Mouse (Mus musculus) adrenal gland, postnatal 4 days (tissue): ENCODE data around the gene Clec4f. TPM values are rescaled to one million over a fixed set of nuclear protein-coding genes. Genes with fewer than 3 reads are reported as not detected.

Experiments
- DNase-seq, 2 experiments: peaks; one replicate each; pipeline ENCODE4 v3.0.0; 2021 to 2022; ENCODE audit warnings: low spot score in 2 of 2, mixed read lengths in 2 of 2
- long read RNA-seq, 2 experiments: library from polyadenylated mRNA; stranded (forward); transcript quantifications; one replicate each; pipeline ENCODE4 v2.0.0; 2021
- total RNA-seq, 2 experiments: library from RNA; stranded (reverse); gene quantifications; 2 replicates each; pipeline ENCODE4 v1.2.3; 2021

The Clec4f gene
- total RNA-seq = 1 to 10 TPM in 1 of 2 experiments, under 1 TPM in 1; 0.22 to 6.4 TPM
- long read RNA-seq, experiment 1, transcript Clec4f-201 (7 exons, 2,471 nt) = major isoform, 11 of 11 reads
- long read RNA-seq, experiment 1, partial matches to known transcripts = 0 of 11 reads
- long read RNA-seq, experiment 1, other reads (novel, unspliced or antisense) = 0 of 11 reads
- long read RNA-seq, experiment 2 = 0 reads

DNA sequence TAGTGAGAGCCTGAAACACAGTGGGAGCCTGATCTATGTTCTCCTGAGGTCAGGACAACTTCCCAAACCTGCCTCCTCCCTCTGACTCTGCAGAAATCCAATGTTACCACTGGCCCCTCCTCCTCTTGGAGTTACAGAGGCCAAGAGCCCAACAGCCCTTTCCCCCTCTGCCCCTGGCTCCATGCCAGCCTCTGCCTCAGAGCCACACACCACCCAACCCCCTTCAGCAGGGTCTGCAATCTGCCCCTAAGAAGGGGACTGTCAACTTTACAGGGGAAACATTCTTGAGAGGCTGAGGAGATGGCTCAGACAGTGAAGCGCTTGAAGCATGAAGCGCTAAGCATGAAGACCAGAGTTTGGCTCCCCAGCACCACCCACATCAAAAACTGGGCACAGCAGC, at the start of gene Clec4f:
Clec4f (minus strand) TSS at position 101 of the 400 bp plus-strand sequence.
- no peak for DNase-seq

DNA sequence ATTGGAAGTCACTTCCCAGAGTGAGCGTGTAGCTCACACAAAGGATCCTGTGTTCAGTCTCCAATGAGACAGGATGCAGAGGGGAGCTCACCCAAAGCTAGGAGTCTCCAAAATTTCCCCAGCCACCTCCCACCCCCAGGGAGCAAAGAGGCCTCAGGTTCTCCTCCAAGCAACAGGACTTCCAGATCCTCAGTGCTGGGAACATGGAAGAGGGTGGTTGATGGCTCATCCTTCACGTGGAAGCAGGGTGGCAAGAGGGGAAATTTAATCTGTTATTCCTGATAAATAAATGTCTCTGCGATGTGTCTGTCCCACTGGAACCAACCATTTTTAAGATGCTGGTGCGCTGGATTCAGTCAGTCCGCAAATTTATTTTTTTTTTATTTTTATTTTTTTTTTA, 48.7 kb upstream of the Clec4f start:
- no peak for DNase-seq

DNA sequence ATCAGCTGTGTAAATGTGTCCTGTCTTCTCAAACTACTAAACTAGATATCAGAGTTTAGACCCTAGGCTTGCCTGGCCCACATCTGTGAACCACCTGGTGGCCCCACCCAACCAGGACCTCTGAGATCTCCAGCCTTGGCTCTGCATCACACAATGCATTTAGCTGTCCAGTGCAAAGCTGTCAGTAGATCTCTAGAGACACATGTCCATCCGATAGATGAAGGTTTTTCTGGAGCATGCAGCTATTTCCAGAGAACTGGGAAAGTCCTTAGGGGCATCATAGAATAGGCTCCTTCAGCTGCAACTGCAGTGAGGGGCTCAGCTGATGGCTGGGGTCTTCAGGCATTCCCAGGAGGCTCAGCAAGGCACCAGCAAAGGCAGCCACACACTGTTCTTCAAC, 48.3 kb upstream of the Clec4f start:
- no peak for DNase-seq

- DNase-seq = no peak
These were observed 47.7 kb upstream of the Clec4f start for GRCm38 (mm10) chr6:83703722-83704078.

DNA sequence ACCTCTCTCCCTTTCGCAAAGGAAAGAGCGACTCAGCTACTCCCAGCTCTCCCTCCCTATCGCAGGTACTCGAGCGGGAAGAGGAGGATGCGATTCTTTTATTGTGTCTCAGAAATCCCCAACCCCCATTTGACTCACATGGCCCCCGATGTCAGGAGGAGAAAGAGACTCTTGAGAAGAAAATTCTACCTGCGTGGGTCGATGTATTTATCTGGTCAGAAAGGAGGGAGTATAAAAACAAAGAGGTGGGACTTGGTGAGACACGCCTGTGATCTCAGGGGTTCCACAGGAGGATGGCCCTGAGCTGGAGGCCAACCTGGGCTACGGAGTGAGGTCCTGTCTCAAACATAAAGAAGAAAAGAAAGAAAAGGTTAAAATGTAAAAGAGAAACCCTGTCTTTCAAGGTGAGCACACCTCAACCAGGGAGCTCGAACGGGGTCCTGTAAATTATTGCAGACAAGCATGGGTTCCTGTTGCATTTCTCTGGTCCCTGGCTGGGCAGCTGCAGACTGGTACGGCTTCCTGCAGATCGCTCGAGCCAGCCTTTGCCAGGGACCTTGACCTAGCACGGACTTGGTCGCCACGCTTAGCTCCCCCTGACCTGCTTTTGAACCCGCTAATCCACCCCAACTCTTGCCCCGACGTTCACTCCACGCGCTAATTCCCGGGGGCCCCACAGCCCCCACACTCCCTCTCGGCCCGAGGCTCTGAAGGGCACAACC, 47.2 kb upstream of the Clec4f start:
- DNase-seq = no peak

GRCm38 (mm10) chr6:83702146-83702999, 46.4 kb upstream of the Clec4f start:
- DNase-seq = no peak

- DNase-seq = no peak
These were observed 45.0 kb upstream of the Clec4f start for GRCm38 (mm10) chr6:83701001-83701400.

DNA sequence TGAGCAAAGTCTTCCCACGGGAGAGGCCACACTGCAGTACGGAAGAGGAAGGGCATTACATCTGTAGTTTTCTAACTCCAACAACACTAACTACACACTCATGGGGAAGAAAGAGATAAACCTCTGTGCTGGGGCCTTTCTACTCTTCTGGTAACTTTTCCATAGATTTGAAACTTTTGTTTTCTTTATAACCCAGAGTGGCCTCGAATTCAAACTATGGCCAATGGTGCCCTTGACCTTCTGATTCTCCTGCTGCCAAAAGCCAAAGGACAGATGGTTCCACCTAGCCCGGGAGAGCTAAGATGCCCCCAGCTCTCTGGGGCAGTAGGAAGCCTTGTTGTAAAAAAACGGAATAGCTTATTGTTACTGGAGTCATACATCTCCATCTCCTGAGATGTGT, 44.0 kb upstream of the Clec4f start:
- DNase-seq = no peak

DNA sequence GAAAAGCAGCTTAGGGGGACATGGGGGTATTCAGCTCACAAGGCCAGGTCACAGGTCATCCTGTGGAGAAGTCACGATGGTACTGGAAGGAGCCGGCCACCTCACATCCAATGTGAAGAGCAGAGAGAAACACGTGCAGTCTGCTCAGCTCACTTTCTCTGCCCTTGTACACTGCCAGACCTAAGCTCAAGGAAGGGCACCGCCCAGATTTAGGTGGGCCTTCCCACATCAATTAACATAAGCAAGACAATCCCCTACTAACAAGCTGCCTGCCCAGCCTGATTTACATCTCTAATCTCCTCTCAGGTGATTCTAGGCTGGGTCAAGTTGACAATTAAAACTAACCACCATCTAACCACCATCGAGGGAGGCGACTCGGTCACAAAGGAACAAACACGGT, 41.9 kb upstream of the Clec4f start:
- no peak for DNase-seq

DNA sequence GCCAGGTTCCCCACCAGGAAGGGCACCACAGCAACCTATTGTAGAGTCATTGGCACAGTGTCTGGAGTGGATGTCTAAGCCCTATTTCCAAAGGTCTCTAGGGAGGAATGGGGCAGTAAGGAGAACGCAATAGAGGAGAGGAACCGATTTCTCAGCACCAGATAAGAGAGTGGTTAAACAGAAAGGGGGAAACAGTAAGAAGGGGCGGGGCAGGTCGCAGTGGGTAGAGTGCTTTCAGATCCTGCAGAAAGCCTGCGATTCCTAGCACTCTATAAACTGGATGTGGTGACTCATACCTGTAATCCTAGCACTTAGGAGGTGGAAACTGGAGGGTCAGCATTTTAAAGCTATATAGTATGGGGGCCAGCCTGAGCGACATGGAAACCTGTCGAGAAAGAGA, 40.7 kb upstream of the Clec4f start:
- no peak for DNase-seq

DNA sequence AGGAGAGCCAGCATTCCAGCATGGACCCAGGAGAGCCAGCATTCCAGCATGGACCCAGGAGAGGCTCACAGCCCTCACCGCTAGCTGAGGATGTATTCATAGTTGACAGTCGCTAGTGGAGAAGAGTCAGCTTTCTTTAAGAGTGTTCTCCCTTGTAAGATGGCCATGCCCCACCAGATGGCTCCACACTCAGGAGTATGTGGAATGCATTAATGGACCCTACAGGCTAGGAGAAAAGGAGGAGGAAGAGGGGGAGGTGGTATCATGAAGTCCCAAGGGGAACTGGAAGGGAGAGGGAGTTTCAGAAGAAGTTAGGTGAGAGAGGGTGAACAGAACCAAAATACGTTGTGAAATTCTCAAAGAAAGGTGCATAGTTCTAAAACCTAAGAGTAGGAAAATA, 39.7 kb upstream of the Clec4f start:
- no peak for DNase-seq

DNA sequence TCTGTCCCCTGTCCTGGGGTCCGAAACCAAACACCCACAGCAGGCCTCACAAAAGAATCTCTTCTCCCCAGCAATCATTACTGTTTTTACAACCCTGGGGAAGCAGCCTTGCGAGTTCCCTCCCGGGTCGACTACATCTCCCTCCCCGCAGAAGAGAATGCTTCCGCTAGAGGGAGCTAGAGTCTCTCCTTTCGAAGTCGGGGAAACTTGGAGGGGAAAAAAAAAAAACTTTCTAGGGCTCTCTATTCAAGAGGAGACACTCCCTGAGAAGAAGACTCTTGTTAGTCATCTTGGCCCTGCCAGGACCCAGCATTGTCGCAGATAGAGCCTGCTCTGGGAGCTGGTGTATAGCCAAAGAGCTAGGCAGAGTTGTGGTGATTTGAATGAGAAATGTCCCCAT, 37.8 kb upstream of the Clec4f start:
- DNase-seq = peak in 1 of 2 experiments; percentile 18

DNA sequence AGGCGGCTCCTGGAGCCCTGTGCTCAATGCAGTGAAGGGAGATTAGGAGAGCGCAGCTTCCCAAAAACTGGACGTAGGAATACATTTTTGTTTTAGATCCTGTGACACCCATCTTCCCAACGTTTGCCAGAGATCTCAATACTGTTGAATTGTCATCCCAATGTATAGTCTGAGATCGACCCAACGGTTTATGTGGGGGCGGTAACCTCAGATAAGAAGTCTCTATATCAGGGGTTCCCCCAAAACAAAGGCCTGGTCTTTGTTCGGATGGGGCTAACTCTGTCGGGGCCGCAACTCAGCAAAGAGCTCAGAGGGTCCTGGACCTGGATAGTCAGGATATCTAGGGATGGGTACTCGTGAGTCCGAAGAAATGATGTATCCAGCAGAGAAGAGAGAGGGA, 37.0 kb upstream of the Clec4f start:
- no peak for DNase-seq

- no peak for DNase-seq
These were observed 34.9 kb upstream of the Clec4f start for GRCm38 (mm10) chr6:83690936-83691335.

DNA sequence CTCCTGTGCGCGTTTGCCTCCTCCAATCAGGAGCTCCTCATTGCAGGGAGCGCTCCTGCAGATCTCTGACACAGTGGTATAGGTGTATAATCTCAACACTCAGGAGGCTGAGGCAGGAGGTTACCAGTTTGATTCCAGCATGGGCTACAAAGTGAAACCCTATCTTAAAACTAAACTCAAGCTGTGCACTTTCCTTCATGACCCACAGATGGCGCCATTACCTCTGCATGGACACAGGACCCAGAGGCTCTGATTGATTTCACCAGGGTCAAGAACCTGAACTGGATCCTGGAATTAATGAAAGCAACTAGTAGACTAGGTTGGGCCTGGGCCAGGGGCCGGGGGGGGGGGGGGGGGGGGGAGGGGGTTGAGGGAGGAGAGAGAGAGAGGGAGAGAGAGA, 34.3 kb upstream of the Clec4f start:
- no peak for DNase-seq

DNA sequence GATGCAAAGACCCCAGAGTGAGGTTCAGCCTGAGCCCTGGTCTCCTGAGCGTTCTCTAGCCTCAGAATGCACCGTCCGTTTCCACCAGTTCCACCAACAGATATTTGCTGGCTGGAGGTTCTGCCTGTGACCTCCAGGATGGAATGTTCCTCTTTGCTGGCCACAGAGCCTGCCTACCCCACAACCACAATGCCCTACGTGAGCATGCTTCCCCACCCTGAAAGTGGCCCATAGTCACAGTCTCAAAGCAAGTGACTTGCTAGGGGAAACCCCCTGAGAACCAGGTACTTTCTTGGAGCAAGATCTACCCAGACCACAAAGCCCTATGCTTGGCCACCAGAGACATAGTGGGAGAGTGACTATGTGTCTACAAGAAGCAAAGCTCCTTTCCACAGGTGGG, 33.4 kb upstream of the Clec4f start:
- no peak for DNase-seq

GRCm38 (mm10) chr6:83677757-83678156, 21.8 kb upstream of the Clec4f start, which contains the start of gene Cd207:
TSS of gene Cd207 (minus strand) at chr6:83677857.
- DNase-seq = no peak

DNA sequence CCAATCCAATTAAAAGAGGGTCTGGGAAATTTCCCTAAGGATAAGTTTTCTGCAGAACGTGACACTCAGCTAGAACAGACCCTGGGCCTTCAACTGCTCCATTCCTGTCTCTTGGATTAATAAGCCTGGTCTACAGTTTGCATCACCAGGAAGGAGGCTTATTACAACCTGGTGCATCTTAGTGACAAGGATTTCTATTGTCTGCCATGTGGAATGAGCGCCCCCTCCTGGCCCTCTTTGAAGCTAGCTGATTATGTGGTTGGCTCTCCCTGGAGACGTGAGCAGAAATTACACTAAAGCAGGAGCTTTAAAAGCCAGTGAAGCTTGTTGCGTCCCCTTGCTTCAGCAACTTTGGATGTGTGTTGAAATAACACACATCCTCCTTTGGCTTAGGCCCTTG, 17.4 kb upstream of the Clec4f start:
- DNase-seq = peak; percentile 50 to 54

DNA sequence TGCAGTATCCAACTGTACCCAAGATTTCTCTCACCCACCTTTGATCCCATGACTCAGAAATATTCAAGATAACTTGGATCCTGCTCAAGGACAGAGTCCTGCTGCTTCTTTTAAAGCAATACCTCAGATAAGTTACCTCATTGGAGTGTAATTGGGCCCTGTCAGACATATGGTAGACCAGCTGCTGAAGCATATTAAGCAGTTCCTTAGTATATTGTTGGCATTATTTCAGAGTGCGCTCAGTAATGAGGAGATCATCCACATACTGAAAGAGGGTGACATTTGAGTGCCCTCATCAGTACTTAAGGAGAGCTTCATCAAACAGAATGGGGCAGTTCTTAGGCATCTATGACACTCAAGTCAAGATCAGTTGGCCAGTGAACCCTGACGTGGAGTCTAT, 9.0 kb upstream of the Clec4f start:
- DNase-seq = no peak

DNA sequence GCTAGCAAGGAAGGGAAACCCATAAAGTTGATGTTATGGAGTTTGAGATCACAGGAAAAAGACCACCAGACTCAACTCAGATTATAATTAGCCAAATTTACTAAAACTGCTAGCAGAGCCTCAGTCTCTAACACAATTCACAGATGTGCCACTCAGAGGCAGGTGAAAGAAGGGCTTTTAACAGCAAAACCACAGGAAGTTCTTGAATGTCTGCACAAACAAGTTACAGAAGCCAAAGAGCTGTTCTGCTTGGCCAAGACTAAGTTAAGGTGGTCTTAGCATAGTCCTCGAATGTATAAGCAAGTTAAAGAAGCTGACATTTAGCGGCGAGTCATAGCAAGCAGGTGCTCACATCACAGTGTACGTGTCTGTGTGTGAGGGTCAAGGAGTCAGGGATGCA, 4.8 kb upstream of the Clec4f start:
- no peak for DNase-seq

DNA sequence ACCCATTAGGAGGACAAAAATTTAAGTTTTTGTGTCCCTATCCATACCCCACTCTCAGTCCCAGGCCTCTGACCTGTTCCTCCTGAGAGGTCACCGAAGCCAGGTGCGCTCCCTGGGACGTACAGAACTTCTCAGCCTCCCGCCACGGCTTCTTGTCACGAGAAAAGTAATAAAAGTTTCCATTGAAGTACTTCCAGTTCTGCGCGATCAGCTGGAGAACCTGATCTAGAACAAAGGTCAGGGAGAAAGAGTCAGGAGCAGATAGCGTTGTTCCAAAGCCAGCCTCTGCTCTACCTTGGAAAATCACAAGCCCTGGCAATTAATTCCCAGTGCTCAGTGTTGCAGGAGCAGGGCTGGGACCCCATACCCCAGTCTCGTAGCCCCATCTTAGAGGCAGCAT, 9.3 kb downstream of the Clec4f start:
- no peak for DNase-seq

DNA sequence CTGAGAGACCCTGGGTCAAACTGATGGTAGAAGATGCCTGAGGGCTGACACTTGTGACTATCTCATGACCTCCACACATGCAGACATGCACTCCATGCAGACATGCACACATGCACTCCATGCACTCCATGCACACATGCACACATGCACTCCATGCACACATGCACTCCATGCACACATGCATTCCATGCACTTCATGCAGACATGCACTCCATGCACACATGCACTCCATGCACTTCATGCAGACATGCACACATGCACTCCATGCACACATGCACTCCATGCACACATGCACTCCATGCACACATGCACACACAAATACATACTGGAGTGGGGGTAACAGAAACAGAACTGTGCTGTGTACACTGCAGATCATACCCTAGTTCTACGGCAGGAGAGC, 20.7 kb downstream of the Clec4f start:
- DNase-seq = no peak
